Mouse (Mus musculus) ES-E14 (cell line): ENCODE data around the gene Josd2. TPM values are rescaled to one million over a fixed set of nuclear protein-coding genes. Genes with fewer than 3 reads are reported as not detected.

Experiments
- DNase-seq: peaks from one replicate; pipeline ENCODE4 v3.0.0-alpha.2; 2013; ENCODE audit warnings: low read depth, low spot score
- H3K27ac ChIP-seq: 2 replicates; pipeline ENCODE4 v1.5.1; 2012; ENCODE audit warnings: low read depth, mild to moderate bottlenecking, low read length, moderate library complexity, mixed read lengths; ENCODE audit not compliant: poor library complexity, insufficient read depth, severe bottlenecking
- H3K36me3 ChIP-seq: 2 replicates; pipeline ENCODE4 v1.6.1; 2012; ENCODE audit warnings: mild to moderate bottlenecking, low read length, moderate library complexity, mixed read lengths; ENCODE audit not compliant: control insufficient read depth, poor library complexity, insufficient read depth, severe bottlenecking
- H3K4me1 ChIP-seq, 2 experiments: fragments of 150-350 bp in 1 of 2; sonication (generic) in 1 of 2; 2 replicates each; pipeline ENCODE4 v1.6.1; 2012; ENCODE audit warnings: low read length in 2 of 2, mild to moderate bottlenecking in 1 of 2, mixed read lengths in 1 of 2; ENCODE audit not compliant: control insufficient read depth in 2 of 2, insufficient read depth in 2 of 2, poor library complexity in 1 of 2
- H3K4me3 ChIP-seq, 2 experiments: fragments of 150-350 bp in 1 of 2; sonication (generic) in 1 of 2; 2 replicates each; pipeline ENCODE4 v1.5.1; 2012; ENCODE audit warnings: low read length in 2 of 2, low read depth in 1 of 2, mild to moderate bottlenecking in 1 of 2, mixed read lengths in 1 of 2; ENCODE audit not compliant: insufficient read depth in 1 of 2, poor library complexity in 1 of 2, severe bottlenecking in 1 of 2
- H3K9ac ChIP-seq: 2 replicates; pipeline ENCODE4 v1.6.1; 2012; ENCODE audit warnings: low read depth, mild to moderate bottlenecking, low read length, mixed read lengths; ENCODE audit not compliant: poor library complexity, insufficient read depth, severe bottlenecking
- H3K9me3 ChIP-seq: fragments of 150-350 bp; sonication (generic); 2 replicates; pipeline ENCODE4 v1.6.1; 2012; ENCODE audit warnings: low read depth, mild to moderate bottlenecking, low read length; ENCODE audit not compliant: control insufficient read depth, insufficient read depth
- CHD2 ChIP-seq: IDR thresholded peaks from 2 replicates; pipeline ENCODE4 v1.6.1; 2014; ENCODE audit warnings: mild to moderate bottlenecking, low read depth, low read length, inconsistent platforms
- HCFC1 ChIP-seq: IDR thresholded peaks from 2 replicates; pipeline ENCODE4 v1.6.1; 2012; ENCODE audit warnings: low read length, inconsistent platforms, borderline replicate concordance; ENCODE audit not compliant: insufficient read depth
- MAFK ChIP-seq: IDR thresholded peaks from 2 replicates; pipeline ENCODE4 v1.6.1; 2014; ENCODE audit warnings: mild to moderate bottlenecking, low read depth, low read length, inconsistent platforms; ENCODE audit not compliant: insufficient read depth
- ZC3H11A ChIP-seq: IDR thresholded peaks from 2 replicates; pipeline ENCODE4 v1.6.1; 2012; ENCODE audit warnings: low read depth, mild to moderate bottlenecking, inconsistent platforms, low read length, borderline replicate concordance
- ZNF384 ChIP-seq: IDR thresholded peaks from 2 replicates; pipeline ENCODE4 v1.6.1; 2012; ENCODE audit warnings: low read depth, low read length, inconsistent platforms
- in situ Hi-C, 2 experiments: fragments of 600-800 bp; cut with MboI; formaldehyde crosslinking; loops; one replicate each; pipeline ENCODE4 v1.15.1; 2025; ENCODE audit warnings: low sequenced_read_pairs in 2 of 2, inconsistent platforms in 1 of 2; ENCODE audit not compliant: unreplicated experiment in 2 of 2
- total RNA-seq: library from RNA; depleted of rRNA; stranded (reverse); fragments of 300-350 nt; gene quantifications from 2 replicates; pipeline ENCODE4 v1.2.3, GENCODE M21; 2012

Josd2 gene
- total RNA-seq, 1 experiment, result 18.9 TPM

DNA sequence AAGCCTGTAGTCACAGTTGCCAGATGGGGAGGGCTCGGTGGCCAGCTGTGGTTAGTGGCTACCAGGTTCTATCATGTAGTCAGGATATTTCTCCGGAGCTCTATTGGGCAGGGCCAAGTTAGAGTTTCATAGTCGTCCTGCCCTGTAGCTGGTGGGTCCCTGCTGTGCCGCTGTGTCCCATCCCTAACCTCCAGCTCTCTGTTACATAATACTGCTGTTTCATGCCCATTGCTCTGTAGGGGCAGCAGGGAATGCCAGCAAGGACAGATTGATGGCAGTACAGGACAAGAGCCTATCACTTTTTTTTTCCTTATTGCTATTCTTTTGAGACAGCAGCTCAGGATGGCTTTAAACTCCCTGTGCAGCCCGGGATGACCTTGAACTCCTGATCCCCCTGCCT, 32.0 kb upstream of the Josd2 start:
- no peak overlapping the region for H3K9ac ChIP-seq
- H3K9me3 ChIP-seq, result no peaks in the 10 kb centered on the region
- DNase-seq, result no peak
- no peak overlapping the region for H3K4me3 ChIP-seq
- TF ChIP-seq MAFK (no peak), CHD2 (no peak), HCFC1 (no peak), ZC3H11A (no peak), ZNF384 (no peak)
- in situ Hi-C loops, result loop anchor here in 1 of 2 experiments (25.0 kb wide), 1 partner anchor 173 kb away; the partner anchor contains the start of genes Acp4 and Gm15517
- H3K4me1 ChIP-seq, result peaks cover 3 to 4% of the 10 kb centered on the region in 2 experiments; a peak in 1 of 4 replicates
- no peak overlapping the region for H3K27ac ChIP-seq
- no peaks in the 10 kb centered on the region for H3K36me3 ChIP-seq

DNA sequence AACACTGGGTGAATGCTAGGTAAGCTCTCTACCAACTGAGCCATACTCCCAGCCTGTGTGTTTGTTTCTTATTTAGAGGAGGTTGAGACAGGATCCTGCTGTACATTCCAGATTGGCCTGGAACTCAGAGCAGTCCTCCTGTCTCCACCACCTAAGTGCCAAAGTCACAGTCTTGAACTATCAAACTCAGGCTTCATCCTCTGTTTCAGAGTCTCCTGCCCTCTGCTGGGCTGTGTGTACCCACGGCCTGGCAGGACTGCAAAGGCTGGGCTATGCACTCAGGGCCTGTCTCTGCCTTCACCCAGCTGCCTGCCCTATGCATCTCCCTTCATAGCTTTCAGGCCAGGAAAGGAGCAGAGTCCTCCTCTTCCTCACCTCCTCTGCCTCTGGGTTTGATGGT, 31.5 kb upstream of the Josd2 start:
- H3K27ac ChIP-seq, result no peak overlapping the region
- no peak for DNase-seq
- in situ Hi-C loops, result loop anchor here in 1 of 2 experiments (25.0 kb wide), 1 partner anchor 174 kb away; the partner anchor contains the start of genes Acp4 and Gm15517
- no peaks in the 10 kb centered on the region for H3K36me3 ChIP-seq
- no peaks in the 10 kb centered on the region for H3K9me3 ChIP-seq
- no peak overlapping the region for H3K9ac ChIP-seq
- H3K4me1 ChIP-seq, result peaks cover 3 to 4% of the 10 kb centered on the region in 2 experiments; a peak in 1 of 4 replicates
- no peak overlapping the region for H3K4me3 ChIP-seq
- no peak for TF ChIP-seq CHD2
- no peak for TF ChIP-seq HCFC1
- TF ChIP-seq MAFK, result no peak
- TF ChIP-seq ZC3H11A, result no peak
- TF ChIP-seq ZNF384, result no peak

DNA sequence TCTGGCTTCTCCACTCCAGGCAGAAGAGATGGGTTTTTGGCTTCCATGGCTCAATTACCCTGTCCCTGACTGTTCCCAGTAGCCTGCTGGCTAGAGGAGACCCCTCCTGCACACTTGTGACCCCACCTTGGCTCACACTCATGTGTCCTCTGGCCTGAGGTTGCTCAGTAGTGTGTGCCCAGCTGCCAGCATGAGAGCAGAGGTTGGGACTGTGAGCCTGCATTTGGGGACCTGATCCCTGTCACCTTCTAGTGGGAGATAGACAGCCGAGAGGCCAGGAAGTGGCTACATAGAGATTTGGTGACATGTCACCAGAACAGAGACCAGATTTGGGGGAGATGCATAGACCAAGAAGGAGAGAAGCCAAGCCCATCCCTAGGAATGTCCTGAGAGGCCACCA, 30.6 kb upstream of the Josd2 start:
- no peak overlapping the region for H3K9ac ChIP-seq
- no peak overlapping the region for H3K4me3 ChIP-seq
- DNase-seq, result no peak
- no peaks in the 10 kb centered on the region for H3K9me3 ChIP-seq
- TF ChIP-seq ZC3H11A (no peak), MAFK (no peak)
- no peak overlapping the region for H3K27ac ChIP-seq
- H3K4me1 ChIP-seq, result peaks cover 4 to 5% of the 10 kb centered on the region in 2 experiments; a peak in 2 of 4 replicates
- in situ Hi-C loops, result loop anchor here in 1 of 2 experiments (25.0 kb wide), 1 partner anchor 175 kb away; the partner anchor contains the start of genes Acp4 and Gm15517
- H3K36me3 ChIP-seq, result no peaks in the 10 kb centered on the region

DNA sequence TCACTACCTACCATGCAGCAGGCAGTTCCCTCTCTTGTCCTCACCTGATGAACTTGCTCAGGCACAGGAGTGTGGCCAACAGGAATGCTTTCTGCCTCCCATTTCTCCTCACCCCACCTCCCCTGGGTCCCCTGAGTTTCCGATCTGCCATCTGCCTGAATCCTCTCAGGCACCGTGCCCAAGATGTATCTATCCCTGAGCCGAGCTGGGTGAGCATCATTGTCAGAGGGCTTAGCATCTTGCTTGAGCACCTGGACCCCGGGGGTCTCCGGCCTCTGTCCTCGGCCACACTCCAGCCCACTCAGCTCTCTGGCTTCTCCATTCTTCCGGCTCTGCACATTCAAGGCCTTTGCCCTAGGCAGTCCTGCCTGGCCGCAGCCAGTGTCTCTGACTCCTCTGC, 29.8 kb upstream of the Josd2 start:
- Histone ChIP-seq H3K9me3 (no peaks in the 10 kb centered on the region), H3K9ac (no peak overlapping the region), H3K4me3 (no peak overlapping the region), H3K27ac (no peak overlapping the region), H3K4me1 (peaks cover 4 to 8% of the 10 kb centered on the region in 2 experiments; a peak in 2 of 4 replicates), H3K36me3 (no peaks in the 10 kb centered on the region)
- TF ChIP-seq ZNF384 (no peak), CHD2 (no peak), MAFK (no peak), HCFC1 (no peak), ZC3H11A (no peak)
- DNase-seq, result no peak
- in situ Hi-C loops, result loop anchor here in 1 of 2 experiments (25.0 kb wide), 1 partner anchor 176 kb away; the partner anchor contains the start of genes Acp4 and Gm15517

GRCm38 (mm10) chr7:44439696-44440095, 28.1 kb upstream of the Josd2 start:
- no peak overlapping the region for H3K4me3 ChIP-seq
- no peaks in the 10 kb centered on the region for H3K36me3 ChIP-seq
- no peaks in the 10 kb centered on the region for H3K9me3 ChIP-seq
- TF ChIP-seq HCFC1 (no peak), MAFK (no peak), CHD2 (no peak), ZNF384 (no peak), ZC3H11A (no peak)
- DNase-seq, result no peak
- H3K4me1 ChIP-seq, result peaks cover 1 to 21% of the 10 kb centered on the region in 2 experiments; a peak in 2 of 4 replicates
- no peak overlapping the region for H3K9ac ChIP-seq
- in situ Hi-C loops, result loop anchor here in 1 of 2 experiments (25.0 kb wide), 1 partner anchor 177 kb away; the partner anchor contains the start of genes Acp4 and Gm15517
- no peak overlapping the region for H3K27ac ChIP-seq
